Mouse (Mus musculus) CH12.LX (cell line): ENCODE data around the gene Agap3. TPM values are rescaled to one million over a fixed set of nuclear protein-coding genes. Genes with fewer than 3 reads are reported as not detected.

ENCODE experiments used
- DNase-seq: peaks from one replicate; pipeline ENCODE4 v3.0.0-alpha.2; 2013; ENCODE audit errors: extremely low read depth
- H3K27ac ChIP-seq: 2 replicates; pipeline ENCODE4 v1.5.1; 2012; ENCODE audit warnings: low read depth, mild to moderate bottlenecking, control low read depth, moderate library complexity; ENCODE audit not compliant: insufficient read depth
- H3K27me3 ChIP-seq: replicated peaks from 2 replicates; pipeline ENCODE3; 2012; ENCODE audit warnings: inconsistent platforms
- H3K36me3 ChIP-seq, 2 experiments: replicated peaks in 1 of 2; 2 replicates each; pipeline versions ENCODE3 to v1.6.1; 2012; ENCODE audit warnings: inconsistent platforms in 1 of 2, low read length in 1 of 2, mild to moderate bottlenecking in 1 of 2, mixed read lengths in 1 of 2, moderate library complexity in 1 of 2; ENCODE audit not compliant: control insufficient read depth in 1 of 2, insufficient read depth in 1 of 2
- H3K4me1 ChIP-seq, 2 experiments: 2 replicates each; pipeline ENCODE4 v1.6.1; 2012; ENCODE audit warnings: inconsistent platforms in 1 of 2, moderate library complexity in 1 of 2; ENCODE audit not compliant: insufficient read depth in 2 of 2, control insufficient read depth in 1 of 2
- H3K4me2 ChIP-seq: 2 replicates; pipeline ENCODE4 v1.6.1; 2012; ENCODE audit warnings: low read depth, mild to moderate bottlenecking, control low read depth; ENCODE audit not compliant: poor library complexity, insufficient read depth, severe bottlenecking
- H3K4me3 ChIP-seq, 3 experiments: fragments of 150-350 bp in 1 of 3; sonication (generic) in 1 of 3; replicated peaks in 1 of 3; 2 replicates each; pipeline versions ENCODE3 to v1.5.1; 2011 to 2012; ENCODE audit warnings: low read depth in 2 of 3, low read length in 2 of 3, mild to moderate bottlenecking in 2 of 3, moderate library complexity in 2 of 3, control low read depth in 1 of 3, improper control_type of control experiment in 1 of 3, inconsistent platforms in 1 of 3, mixed read lengths in 1 of 3; ENCODE audit not compliant: poor library complexity in 1 of 3
- H3K79me2 ChIP-seq: replicated peaks from 2 replicates; pipeline ENCODE4 v1.6.1; 2012; ENCODE audit warnings: mild to moderate bottlenecking, moderate library complexity; ENCODE audit not compliant: control insufficient read depth, poor library complexity, insufficient read depth, severe bottlenecking; ENCODE audit errors: extremely low read depth
- H3K9ac ChIP-seq: 2 replicates; pipeline ENCODE4 v1.6.1; 2012; ENCODE audit warnings: low read depth, mild to moderate bottlenecking, control low read depth, moderate library complexity; ENCODE audit not compliant: insufficient read depth
- H3K9me3 ChIP-seq: replicated peaks from 2 replicates; pipeline ENCODE3; 2012; ENCODE audit warnings: low read length, inconsistent platforms, mixed read lengths
- CHD1 ChIP-seq: IDR thresholded peaks from 2 replicates; pipeline ENCODE4 v1.6.1; 2012; ENCODE audit warnings: low read depth, low read length, improper control_type of control experiment, inconsistent platforms
- CTCF ChIP-seq, 2 experiments: IDR thresholded peaks in 1 of 2; conservative IDR thresholded peaks in 1 of 2; 2 replicates each; pipeline ENCODE4 v1.5.1; 2011 to 2012; ENCODE audit warnings: low read depth in 2 of 2, low read length in 2 of 2, improper control_type of control experiment in 1 of 2, inconsistent platforms in 1 of 2, mild to moderate bottlenecking in 1 of 2, moderate library complexity in 1 of 2
- EP300 ChIP-seq: IDR thresholded peaks from 2 replicates; pipeline ENCODE4 v1.6.1; 2011; ENCODE audit warnings: low read length, improper control_type of control experiment
- ETS1 ChIP-seq: conservative IDR thresholded peaks from 2 replicates; pipeline ENCODE4 v1.6.1; 2012; ENCODE audit warnings: low read depth, mild to moderate bottlenecking, inconsistent platforms, low read length, improper control_type of control experiment, moderate library complexity
- IRF4 ChIP-seq: IDR thresholded peaks from 2 replicates; pipeline ENCODE4 v1.6.1; 2014; ENCODE audit warnings: low read depth, mild to moderate bottlenecking, inconsistent platforms, low read length, improper control_type of control experiment
- JUN ChIP-seq: IDR thresholded peaks from 2 replicates; pipeline ENCODE4 v1.6.1; 2011; ENCODE audit warnings: low read depth, mild to moderate bottlenecking, low read length, improper control_type of control experiment, moderate library complexity; ENCODE audit not compliant: insufficient read depth
- MAFK ChIP-seq: IDR thresholded peaks from 2 replicates; pipeline ENCODE4 v1.6.1; 2011; ENCODE audit warnings: low read length, improper control_type of control experiment; ENCODE audit not compliant: insufficient replicate concordance
- MEF2A ChIP-seq: IDR thresholded peaks from 2 replicates; pipeline ENCODE4 v1.6.1; 2014; ENCODE audit warnings: low read depth, mild to moderate bottlenecking, inconsistent platforms, low read length, improper control_type of control experiment, borderline replicate concordance
- MYC ChIP-seq: IDR thresholded peaks from 2 replicates; pipeline ENCODE4 v1.6.1; 2011; ENCODE audit warnings: low read depth, mild to moderate bottlenecking, improper control_type of control experiment, low read length
- NELFE ChIP-seq: IDR thresholded peaks from 2 replicates; pipeline ENCODE4 v1.6.1; 2011; ENCODE audit warnings: low read depth, low read length, improper control_type of control experiment
- NRF1 ChIP-seq: IDR thresholded peaks from 2 replicates; pipeline ENCODE4 v1.6.1; 2014; ENCODE audit warnings: low read depth, mild to moderate bottlenecking, inconsistent platforms, low read length, improper control_type of control experiment, moderate library complexity
- PAX5 ChIP-seq: IDR thresholded peaks from 2 replicates; pipeline ENCODE4 v1.6.1; 2012; ENCODE audit warnings: low read length, inconsistent platforms, mixed read lengths
- POLR2AphosphoS2 ChIP-seq: IDR thresholded peaks from 2 replicates; pipeline ENCODE4 v1.6.1; 2011; ENCODE audit warnings: low read depth, low read length, improper control_type of control experiment
- USF1 ChIP-seq: IDR thresholded peaks from 2 replicates; pipeline ENCODE4 v1.6.1; 2014; ENCODE audit warnings: low read depth, mild to moderate bottlenecking, inconsistent platforms, low read length, improper control_type of control experiment
- ZMIZ1 ChIP-seq: IDR thresholded peaks from 2 replicates; pipeline ENCODE4 v1.6.1; 2012; ENCODE audit warnings: low read depth, mild to moderate bottlenecking, inconsistent platforms, low read length, improper control_type of control experiment
- dilution Hi-C: fragments of 300-500 bp; cut with MboI; formaldehyde crosslinking; loops from 2 replicates; pipeline ENCODE4 v1.14.3; 2020; ENCODE audit warnings: low sequenced_read_pairs; ENCODE audit not compliant: extremely low pct_unique_long_range_greater_than_20kb, extremely low pct_ligation_motif_present
- in situ Hi-C: fragments of 300-500 bp; cut with MboI; formaldehyde crosslinking; loops from 3 replicates; pipeline ENCODE4 v1.14.3; 2019; ENCODE audit warnings: low sequenced_read_pairs, low pct_ligation_motif_present, low pct_unique_long_range_greater_than_20kb, mixed read lengths
- polyA plus RNA-seq: library from polyadenylated mRNA; unstranded; fragments of >175 nt; gene quantifications from 2 replicates; pipeline ENCODE4 v1.2.1, GENCODE M21; 2012; ENCODE audit warnings: low read depth; ENCODE audit not compliant: insufficient read length
- total RNA-seq, 2 experiments: library from RNA; depleted of rRNA; stranded (reverse); fragments of 300-350 nt in 1 of 2; fragments of >200 nt in 1 of 2; gene quantifications; 2 replicates each; pipeline ENCODE4 v1.2.3; 2012 to 2014

Gene Agap3
- total and polyA plus RNA-seq, 3 experiments: 15.4 to 43.5 (median 38.0) TPM

DNA sequence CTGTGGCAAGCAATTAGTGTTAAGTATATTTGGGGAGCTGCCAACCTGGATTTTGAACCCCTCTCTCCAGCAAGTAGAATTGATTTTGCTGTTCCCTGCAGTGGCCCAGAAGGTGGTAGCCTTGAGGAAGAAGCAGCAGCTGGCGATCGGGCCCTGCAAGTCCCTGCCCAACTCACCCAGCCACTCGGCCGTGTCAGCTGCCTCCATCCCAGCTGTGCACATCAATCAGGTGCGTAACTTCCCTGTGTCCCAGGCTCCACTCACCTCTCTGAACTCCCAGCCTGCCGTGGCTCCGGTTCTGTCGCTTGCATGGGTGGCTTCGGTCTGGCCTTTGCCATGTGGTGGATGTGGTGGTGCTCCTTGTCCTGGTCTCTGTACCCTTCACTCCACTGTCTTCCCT, 25.9 kb downstream of the Agap3 start:
- Histone ChIP-seq H3K27ac (no peak overlapping the region), H3K4me1 (no peaks in the 10 kb centered on the region), H3K4me2 (no peak overlapping the region), H3K4me3 (no peak overlapping the region), H3K9me3 (no peaks in the 10 kb centered on the region), H3K79me2 (no peaks in the 10 kb centered on the region; the same call in 1 of the 2 replicates), H3K36me3 (peaks cover 62 to 97% of the 10 kb centered on the region in 2 experiments), H3K9ac (no peak overlapping the region), H3K27me3 (no peaks in the 10 kb centered on the region)
- no peak for DNase-seq
- TF ChIP-seq CHD1: no peak
- TF ChIP-seq MYC: no peak
- TF ChIP-seq USF1: no peak
- TF ChIP-seq NRF1: no peak
- TF ChIP-seq MEF2A: no peak
- TF ChIP-seq MAFK: no peak
- no peak for TF ChIP-seq CTCF (conservative IDR thresholded peaks at IDR 0.05 in 1 of 2, IDR thresholded peaks at IDR 0.05 in 1 of 2; ENCODE audit: low read depth in 2 of 2, low read length in 2 of 2)
- TF ChIP-seq NELFE: no peak
- TF ChIP-seq PAX5: no peak
- TF ChIP-seq EP300: no peak
- no peak for TF ChIP-seq JUN
- TF ChIP-seq ZMIZ1: no peak
- TF ChIP-seq ETS1: no peak
- TF ChIP-seq POLR2AphosphoS2: no peak
- in situ Hi-C loops (no loop called here), dilution Hi-C loops (no loop called here)

DNA sequence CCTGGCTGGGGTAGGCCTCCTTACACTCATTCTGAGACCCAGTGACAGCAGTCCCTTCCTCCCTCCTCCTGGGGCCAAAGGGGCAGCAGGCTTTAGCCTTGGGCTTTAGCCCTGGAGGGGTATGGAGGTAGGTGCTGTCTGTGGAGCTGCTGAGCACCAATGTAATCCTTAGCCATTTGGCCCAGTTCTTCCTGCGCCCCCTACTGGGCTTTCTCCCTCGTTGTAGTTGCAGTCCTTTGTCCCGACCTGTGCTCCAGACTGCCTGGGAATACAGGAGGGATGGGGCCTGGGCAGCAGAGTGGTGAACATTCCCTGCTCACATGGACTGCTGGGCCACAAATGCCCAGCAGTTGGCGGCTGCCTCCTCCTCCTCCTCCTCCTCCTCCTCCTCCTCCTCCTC, 29.7 kb downstream of the Agap3 start:
- Histone ChIP-seq H3K4me3 (no peak overlapping the region), H3K4me1 (no peaks in the 10 kb centered on the region), H3K27ac (no peak overlapping the region), H3K4me2 (no peak overlapping the region), H3K27me3 (no peaks in the 10 kb centered on the region), H3K9ac (no peak overlapping the region), H3K79me2 (no peaks in the 10 kb centered on the region), H3K9me3 (no peaks in the 10 kb centered on the region), H3K36me3 (peaks cover 58 to 97% of the 10 kb centered on the region in 2 experiments)
- peak; percentile 37 to 58; a peak in 3 of 4 replicates for TF ChIP-seq CTCF (conservative IDR thresholded peaks at IDR 0.05 in 1 of 2, IDR thresholded peaks at IDR 0.05 in 1 of 2; ENCODE audit: low read depth in 2 of 2, low read length in 2 of 2)
- TF ChIP-seq JUN: no peak
- no peak for TF ChIP-seq IRF4
- in situ Hi-C loops: no loop called here
- dilution Hi-C loops: no loop called here
- peak; percentile 40 for DNase-seq
